Mouse (Mus musculus) kidney, adult 2 months (tissue): ENCODE results near the gene Pcyt1b.

ENCODE experiments used
- CTCF ChIP-seq: fragments of 200-500 bp; conservative IDR thresholded peaks from 2 replicates; pipeline ENCODE4 v1.5.1; 2011; ENCODE audit warnings: low read depth, mild to moderate bottlenecking, control low read depth, low read length, moderate library complexity, mixed read lengths; ENCODE audit not compliant: insufficient read depth, insufficient read length
- POLR2A ChIP-seq: fragments of 200-500 bp; IDR thresholded peaks from one replicate; pipeline ENCODE4 v1.6.1; 2011; ENCODE audit warnings: low read depth, low read length, control low read depth

- TF ChIP-seq CTCF (no peak), POLR2A (no peak)
These were observed 77.7 kb downstream of the Pcyt1b start for GRCm38 (mm10) chrX:93732407-93732806.
